8 mouse cellular contexts compared by ENCODE assay signal in genomic region chr19:7144458-7144857, GRCm38 (mm10). TPM values are rescaled to one million over a fixed set of nuclear protein-coding genes. Genes with fewer than 3 reads are reported as not detected.
DNase-seq lines count a peak whose midpoint lies in the region; ATAC-seq and TF ChIP-seq lines count a peak whose summit lies in the region.

No protein-coding gene starts in this region.

- H3K4me3 ChIP-seq in heart, embryonic 12.5 days, result no peak overlapping the region
- peak overlapping the region in 1 of 3 experiments; percentile 44 for H3K4me3 ChIP-seq in CH12.LX (replicated peaks in 1 of 3; ENCODE audit: low read depth in 2 of 3, low read length in 2 of 3, poor library complexity in 1 of 3)
- H3K4me3 ChIP-seq in hindbrain, embryonic 12.5 days, result no peak overlapping the region
- no peak overlapping the region for H3K4me3 ChIP-seq in liver, postnatal 0 days (ENCODE audit: low read depth, low read length)

- TF ChIP-seq RAD21 in CH12.LX (IDR thresholded peaks at IDR 0.05; ENCODE audit: low read depth, low read length), result no peak

- peaks cover 64% of the 10 kb centered on the region for H3K27me3 ChIP-seq in heart, embryonic 12.5 days (replicated peaks)
- H3K27me3 ChIP-seq in CH12.LX (replicated peaks), result peaks cover 100% of the 10 kb centered on the region
- peaks cover 26% of the 10 kb centered on the region for H3K27me3 ChIP-seq in hindbrain, embryonic 12.5 days
- H3K27me3 ChIP-seq in liver, postnatal 0 days (ENCODE audit: insufficient read depth, low read length), result peaks cover 10% of the 10 kb centered on the region

- H3K36me3 ChIP-seq in heart, embryonic 12.5 days, result no peaks in the 10 kb centered on the region
- H3K36me3 ChIP-seq in CH12.LX (replicated peaks in 1 of 2; ENCODE audit: control insufficient read depth in 1 of 2, insufficient read depth in 1 of 2, low read length in 1 of 2), result no peaks in the 10 kb centered on the region
- H3K36me3 ChIP-seq in hindbrain, embryonic 12.5 days, result no peaks in the 10 kb centered on the region
- H3K36me3 ChIP-seq in liver, postnatal 0 days (replicated peaks; ENCODE audit: insufficient read depth, low read length), result no peaks in the 10 kb centered on the region

- no peak for DNase-seq in heart, adult 11 months
- no peak for DNase-seq in CH12.LX (ENCODE audit: extremely low read depth)
- no peak for DNase-seq in liver, postnatal 0 days
- DNase-seq in ovary, postnatal 10 days (ENCODE audit: low spot score), result no peak
- no peak for DNase-seq in gastrocnemius, postnatal 10 days
- no peak for DNase-seq in urinary bladder, adult 2 months (ENCODE audit: low spot score)

- no peak for TF ChIP-seq POLR2A in CH12.LX (IDR thresholded peaks at IDR 0.05; ENCODE audit: low read depth, low read length)

- H3K27ac ChIP-seq in heart, embryonic 12.5 days (ENCODE audit: poor library complexity, severe bottlenecking), result no peak overlapping the region
- no peak overlapping the region for H3K27ac ChIP-seq in CH12.LX (ENCODE audit: insufficient read depth, low read depth)
- no peak overlapping the region for H3K27ac ChIP-seq in hindbrain, embryonic 12.5 days
- H3K27ac ChIP-seq in liver, postnatal 0 days (ENCODE audit: low read depth), result no peak overlapping the region

- TF ChIP-seq CTCF in CH12.LX (conservative IDR thresholded peaks at IDR 0.05 in 1 of 2, IDR thresholded peaks at IDR 0.05 in 1 of 2; ENCODE audit: low read depth in 2 of 2, low read length in 2 of 2), result no peak
- no peak for TF ChIP-seq CTCF in liver, postnatal 0 days (IDR thresholded peaks at IDR 0.05; ENCODE audit: low read depth)

- H3K9me3 ChIP-seq in heart, embryonic 12.5 days (replicated peaks), result no peaks in the 10 kb centered on the region
- no peaks in the 10 kb centered on the region for H3K9me3 ChIP-seq in CH12.LX (replicated peaks; ENCODE audit: low read length)
- no peaks in the 10 kb centered on the region for H3K9me3 ChIP-seq in hindbrain, embryonic 12.5 days (replicated peaks)
- H3K9me3 ChIP-seq in liver, postnatal 0 days (ENCODE audit: low read length), result no peaks in the 10 kb centered on the region

- in situ Hi-C loops in CH12.LX (cut with MboI; ENCODE audit: low pct_ligation_motif_present, low pct_unique_long_range_greater_than_20kb, low sequenced_read_pairs), result no loop called here

- ATAC-seq in heart, embryonic 12.5 days (ENCODE audit: insufficient number of reproducible peaks, low FRiP score), result no peak
- ATAC-seq in hindbrain, embryonic 12.5 days (ENCODE audit: low FRiP score), result no peak
- no peak for ATAC-seq in liver, postnatal 0 days

- H3K4me1 ChIP-seq in heart, embryonic 12.5 days (replicated peaks), result peaks cover 42% of the 10 kb centered on the region
- H3K4me1 ChIP-seq in CH12.LX (ENCODE audit: control insufficient read depth in 1 of 2, insufficient read depth in 2 of 2), result peaks cover 0 to 10% of the 10 kb centered on the region in 2 experiments; a peak in 2 of 4 replicates
- peaks cover 69% of the 10 kb centered on the region for H3K4me1 ChIP-seq in hindbrain, embryonic 12.5 days
- H3K4me1 ChIP-seq in liver, postnatal 0 days (ENCODE audit: insufficient read depth), result peaks cover 6% of the 10 kb centered on the region

- 74% methylated on average over 3 of the region's 3 CpGs for WGBS in heart, embryonic 12.5 days
- 75% methylated on average over 3 of the region's 3 CpGs for WGBS in hindbrain, embryonic 12.5 days
- 63% methylated on average over 3 of the region's 3 CpGs for WGBS in liver, postnatal 0 days (ENCODE audit: insufficient replicate concordance)

- H3K9ac ChIP-seq in heart, embryonic 12.5 days, result no peak overlapping the region; the same call in 1 of the 2 replicates
- H3K9ac ChIP-seq in CH12.LX (ENCODE audit: insufficient read depth, low read depth), result no peak overlapping the region
- H3K9ac ChIP-seq in hindbrain, embryonic 12.5 days, result no peak overlapping the region
- H3K9ac ChIP-seq in liver, postnatal 0 days (replicated peaks), result no peak overlapping the region

- no peaks in the 10 kb centered on the region for H3K79me2 ChIP-seq in CH12.LX (replicated peaks; ENCODE audit: control insufficient read depth, extremely low read depth, insufficient read depth, poor library complexity, severe bottlenecking)

- dilution Hi-C loops in CH12.LX (cut with MboI; ENCODE audit: extremely low pct_ligation_motif_present, extremely low pct_unique_long_range_greater_than_20kb, low sequenced_read_pairs), result no loop called here

- H3K4me2 ChIP-seq in heart, embryonic 12.5 days, result peak overlapping the region; percentile 69
- H3K4me2 ChIP-seq in CH12.LX (ENCODE audit: insufficient read depth, low read depth, poor library complexity, severe bottlenecking), result peak overlapping the region; percentile 94
- H3K4me2 ChIP-seq in hindbrain, embryonic 12.5 days (replicated peaks), result peak overlapping the region; percentile 52
- peak overlapping the region; percentile 61 for H3K4me2 ChIP-seq in liver, postnatal 0 days (ENCODE audit: low read depth, low read length)

- no peak for TF ChIP-seq EP300 in CH12.LX (IDR thresholded peaks at IDR 0.05; ENCODE audit: low read length)
- TF ChIP-seq EP300 in liver, postnatal 0 days (IDR thresholded peaks at IDR 0.05; ENCODE audit: low read depth), result no peak

TF ChIP-seq in CH12.LX, 34 proteins besides CTCF, POLR2A, EP300 and RAD21:
- no peak for TF ChIP-seq KAT2A (IDR thresholded peaks at IDR 0.05; ENCODE audit: insufficient replicate concordance, low read length)
- no peak for TF ChIP-seq RCOR1 (conservative IDR thresholded peaks at IDR 0.05; ENCODE audit: low read depth, low read length)
- TF ChIP-seq POLR2AphosphoS2 (IDR thresholded peaks at IDR 0.05; ENCODE audit: low read depth, low read length), result no peak
- no peak for TF ChIP-seq MEF2A (IDR thresholded peaks at IDR 0.05; ENCODE audit: borderline replicate concordance, low read depth, low read length)
- no peak for TF ChIP-seq SIN3A (IDR thresholded peaks at IDR 0.05; ENCODE audit: low read length)
- TF ChIP-seq USF2 (conservative IDR thresholded peaks at IDR 0.05; ENCODE audit: low read depth, low read length), result no peak
- TF ChIP-seq SMC3 (IDR thresholded peaks at IDR 0.05; ENCODE audit: low read depth, low read length), result no peak
- no peak for TF ChIP-seq ETS1 (conservative IDR thresholded peaks at IDR 0.05; ENCODE audit: low read depth, low read length)

RNA-seq across cellular contexts. Expression of gene Flrt1, which starts 38.9 kb away (rescaled TPM):
- polyA plus RNA-seq in heart, embryonic 12.5 days (2016; fragmentation: Nextera tagmentation; extraction: Ambion mirVana), result 0.81 and 0.87 TPM in 2 replicates
- total RNA-seq in CH12.LX (2012; rRNA removed) (not detected in 2 replicates), CH12.LX (2014; rRNA removed) (not detected in 2 replicates)
- not detected in 2 replicates for polyA plus RNA-seq in CH12.LX (2012; ENCODE audit: insufficient read length, low read depth)
- 5.5 and 6.6 TPM in 2 replicates for polyA plus RNA-seq in hindbrain, embryonic 12.5 days (2016; fragmentation: Nextera tagmentation; extraction: Ambion mirVana)
- 0.12 and 0.21 TPM in 2 replicates for polyA plus RNA-seq in liver, postnatal 0 days (2015; fragmentation: Nextera tagmentation; extraction: Ambion mirVana)
- total RNA-seq in gastrocnemius, postnatal 10 days (2021), result under 1 TPM; 0.61 to 0.99 TPM
- polyA plus RNA-seq in urinary bladder, adult 2 months (2012; rRNA removed), result 0.37 and 0.66 TPM in 2 replicates
